Mouse (Mus musculus) spleen, adult 18-20 months (tissue): ENCODE results near the gene Skida1.

ENCODE experiments used
- DNase-seq, 2 experiments: peaks; one replicate each; pipeline ENCODE4 v3.0.0; 2022; ENCODE audit warnings: mixed read lengths in 2 of 2

Gene Skida1

GRCm38 (mm10) chr2:18011226-18011625 lies 37.6 kb downstream of the Skida1 start:
- no peak for DNase-seq

DNA sequence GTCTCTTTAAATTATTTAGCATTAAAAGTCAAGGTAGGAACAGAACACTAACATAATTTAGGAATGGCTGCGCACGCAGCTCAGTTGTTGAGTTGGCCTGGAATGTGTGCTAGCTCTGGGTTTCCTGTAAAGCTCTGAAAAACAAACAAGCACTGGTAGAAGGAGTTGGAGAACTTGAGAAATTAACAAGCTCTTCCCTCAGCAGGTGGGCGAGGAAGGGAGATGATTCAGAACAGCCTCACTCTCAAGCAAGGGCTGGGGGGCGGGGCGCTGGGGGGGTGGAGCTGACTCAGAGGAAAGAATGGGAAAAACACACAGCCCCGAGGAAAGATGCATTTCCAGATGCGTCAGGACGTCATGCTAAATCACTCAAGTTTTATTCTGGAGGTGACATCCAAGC lies 43.7 kb downstream of the Skida1 start:
- no peak for DNase-seq

DNA sequence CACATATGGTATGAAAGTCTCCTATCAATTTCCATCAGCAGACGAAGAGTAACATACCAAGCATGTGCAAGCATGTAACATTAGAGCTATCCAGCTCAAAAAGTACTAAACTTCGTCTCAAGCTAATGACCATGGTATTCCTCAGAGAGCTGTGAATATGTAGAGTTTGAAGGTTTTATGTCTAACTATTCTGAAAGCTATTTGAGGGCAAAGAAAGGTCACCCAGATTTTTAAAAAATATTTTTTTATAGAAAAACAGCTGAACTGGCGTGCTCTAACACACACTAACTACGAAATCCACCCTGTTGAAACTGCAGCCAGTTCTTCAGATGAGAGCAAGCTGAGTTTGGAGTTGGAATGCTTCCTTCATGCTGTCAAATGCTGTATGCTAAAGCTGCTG lies 44.6 kb downstream of the Skida1 start:
- DNase-seq, result no peak

DNA sequence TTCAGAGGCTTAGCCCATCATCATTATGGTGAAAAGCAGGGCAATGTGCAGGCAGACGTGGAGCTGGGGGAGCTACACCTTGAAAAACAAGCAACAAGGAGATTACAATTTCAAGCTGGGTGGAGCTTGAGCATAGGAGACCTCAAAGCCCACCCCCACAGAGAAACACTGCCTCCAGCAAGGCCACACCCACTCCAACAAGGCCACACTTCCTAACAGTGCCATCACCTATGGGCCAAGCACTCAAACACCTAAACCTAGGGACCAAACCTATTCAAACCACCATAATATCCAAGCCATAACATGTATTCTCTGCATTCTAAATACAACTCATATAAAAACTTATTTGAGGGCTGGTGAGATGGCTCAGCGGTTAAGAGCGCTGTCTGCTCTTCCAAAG lies 46.5 kb downstream of the Skida1 start:
- DNase-seq, result no peak

GRCm38 (mm10) chr2:17996858-17997257 lies 52.0 kb downstream of the Skida1 start, which contains the start of gene H2al2a:
Gene H2al2a (minus strand): TSS chr2:17996958.
- no peak for DNase-seq
